Mouse (Mus musculus) hindbrain, embryonic 14.5 days (tissue): ENCODE measurements around the gene Pola2. TPM values are rescaled to one million over a fixed set of nuclear protein-coding genes. Genes with fewer than 3 reads are reported as not detected.
A peak's percentile ranks its signal among the peaks of the same experiment; 100 is the strongest.

Experiments
- ATAC-seq: fragments of 200-750 bp; cut with Nextera tagmentation; 2 replicates; pipeline ENCODE4 v1.8.0; 2017; ENCODE audit warnings: moderate number of reproducible peaks, mild to moderate bottlenecking, moderate TSS enrichment, moderate library complexity; ENCODE audit not compliant: low FRiP score
- DNase-seq: peaks from one replicate; pipeline ENCODE4 v3.0.0-alpha.2; 2015; ENCODE audit warnings: low spot score
- H3K27ac ChIP-seq: fragments of 300-500 bp; sonication (generic); 2 replicates; pipeline ENCODE4 v1.5.1; 2014; ENCODE audit warnings: mild to moderate bottlenecking, moderate library complexity
- H3K27me3 ChIP-seq: fragments of 300-500 bp; sonication (generic); 2 replicates; pipeline ENCODE4 v1.6.1; 2014; ENCODE audit warnings: mild to moderate bottlenecking, low read length, mixed read lengths; ENCODE audit not compliant: control insufficient read depth, insufficient read depth
- H3K36me3 ChIP-seq: fragments of 300-500 bp; sonication (generic); replicated peaks from 2 replicates; pipeline ENCODE4 v1.6.1; 2014; ENCODE audit not compliant: control insufficient read depth, insufficient read depth
- H3K4me1 ChIP-seq: fragments of 300-500 bp; sonication (generic); replicated peaks from 2 replicates; pipeline ENCODE4 v1.6.1; 2014; ENCODE audit warnings: antibody characterized with exemption, low read length, mixed read lengths; ENCODE audit not compliant: control insufficient read depth, insufficient read depth
- H3K4me2 ChIP-seq: fragments of 300-500 bp; sonication (generic); replicated peaks from 2 replicates; pipeline ENCODE4 v1.6.1; 2014; ENCODE audit warnings: mild to moderate bottlenecking, moderate library complexity
- H3K4me3 ChIP-seq: fragments of 300-500 bp; sonication (generic); replicated peaks from 2 replicates; pipeline ENCODE4 v1.5.1; 2014; ENCODE audit warnings: mild to moderate bottlenecking, low read length
- H3K9ac ChIP-seq: fragments of 300-500 bp; sonication (generic); 2 replicates; pipeline ENCODE4 v1.6.1; 2014
- H3K9me3 ChIP-seq: fragments of 300-500 bp; sonication (generic); 2 replicates; pipeline ENCODE4 v1.6.1; 2016; ENCODE audit warnings: low read length; ENCODE audit not compliant: control insufficient read depth
- WGBS: fragments of 180-500 bp; shearing (Covaris S2); extraction: QIAGEN DNeasy Blood & Tissue Kit; methylation state at CpG from one replicate; pipeline ENCODE4 v1.1.7; 2014; 5-methylcytosine and 5-hydroxymethylcytosine counted together
- polyA plus RNA-seq: library from polyadenylated mRNA; unstranded; fragments of >200 nt; fragmentation: Nextera tagmentation; extraction: Ambion mirVana; gene quantifications from 2 replicates; pipeline ENCODE4 v1.2.1, GENCODE M21; 2014

Gene Pola2
- polyA plus RNA-seq, 1 experiment from 2014 or later: 22.2 TPM

GRCm38 (mm10) chr19:5975676-5976075, 11.7 kb upstream of the Pola2 start:
- WGBS: 71% methylated on average over 4 of the region's 4 CpGs
- no peak overlapping the region for H3K27ac ChIP-seq
- H3K4me3 ChIP-seq: no peak overlapping the region
- ATAC-seq (peak; percentile 57; the same call in 1 of the 2 replicates), DNase-seq (peak; percentile 65)
- no peaks in the 10 kb centered on the region for H3K36me3 ChIP-seq
- no peak overlapping the region for H3K4me2 ChIP-seq
- no peaks in the 10 kb centered on the region for H3K4me1 ChIP-seq
- no peaks in the 10 kb centered on the region for H3K27me3 ChIP-seq
- H3K9ac ChIP-seq: no peak overlapping the region
- H3K9me3 ChIP-seq: no peaks in the 10 kb centered on the region

- H3K4me1 ChIP-seq: no peaks in the 10 kb centered on the region
- H3K36me3 ChIP-seq: no peaks in the 10 kb centered on the region
- 72% methylated on average over 4 of the region's 4 CpGs for whole genome bisulfite sequencing
- H3K27ac ChIP-seq: no peak overlapping the region
- no peak overlapping the region for H3K4me2 ChIP-seq
- H3K9ac ChIP-seq: no peak overlapping the region
- H3K9me3 ChIP-seq: no peaks in the 10 kb centered on the region
- H3K27me3 ChIP-seq: no peaks in the 10 kb centered on the region
- no peak overlapping the region for H3K4me3 ChIP-seq
- DNase-seq: no peak
- no peak for ATAC-seq
These were observed 11.1 kb upstream of the Pola2 start for GRCm38 (mm10) chr19:5975112-5975511.

DNA sequence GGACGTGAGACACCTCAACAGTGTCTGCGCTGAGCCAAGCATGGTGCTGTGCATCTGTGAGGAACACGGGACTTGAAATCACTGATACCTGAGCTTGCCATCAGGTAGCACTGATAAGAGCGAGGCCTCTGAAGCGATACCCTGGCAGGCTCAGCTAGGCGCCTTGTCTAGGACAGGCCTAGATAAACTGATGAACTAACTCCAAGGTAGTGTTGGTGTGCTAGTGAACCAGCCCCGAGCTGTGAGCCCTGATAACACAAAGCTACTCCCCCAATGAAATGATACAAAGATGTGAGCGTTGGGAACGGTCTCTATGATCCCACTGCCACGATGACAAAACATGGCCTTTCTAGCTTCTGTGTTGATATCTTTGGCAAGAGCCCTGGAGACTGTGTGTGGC, 3.7 kb upstream of the Pola2 start:
- H3K9me3 ChIP-seq: no peaks in the 10 kb centered on the region
- no peaks in the 10 kb centered on the region for H3K27me3 ChIP-seq
- H3K4me3 ChIP-seq: no peak overlapping the region
- ATAC-seq: no peak
- no peak overlapping the region for H3K27ac ChIP-seq
- no peaks in the 10 kb centered on the region for H3K36me3 ChIP-seq
- H3K4me2 ChIP-seq: no peak overlapping the region
- H3K9ac ChIP-seq: no peak overlapping the region
- peaks cover 12% of the 10 kb centered on the region; the same call in 1 of the 2 replicates for H3K4me1 ChIP-seq
- DNase-seq: no peak
- WGBS: 90% methylated on average over 10 of the region's 10 CpGs

DNA sequence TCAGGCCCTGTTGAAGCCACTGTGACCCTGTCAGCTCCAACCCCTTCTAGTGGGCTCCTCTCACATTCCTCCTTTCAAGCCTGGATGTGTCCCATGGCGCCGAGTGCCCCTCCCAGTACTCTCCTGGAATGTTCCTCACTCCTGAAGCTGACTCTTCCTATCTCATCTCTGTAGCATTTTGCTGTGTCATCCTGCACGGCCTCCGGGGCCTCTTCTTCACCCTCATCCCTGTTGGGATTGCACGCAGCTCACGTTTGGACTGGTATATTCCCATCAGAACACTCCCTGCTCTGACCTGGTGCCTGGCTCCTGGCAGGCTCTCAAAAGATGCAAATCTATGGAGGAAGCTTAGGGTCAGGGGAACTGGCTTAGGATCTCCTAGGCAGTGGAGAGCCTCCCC, 2.8 kb upstream of the Pola2 start:
- Histone ChIP-seq H3K4me1 (peaks cover 12% of the 10 kb centered on the region; the same call in 1 of the 2 replicates), H3K27ac (no peak overlapping the region), H3K4me3 (no peak overlapping the region), H3K36me3 (no peaks in the 10 kb centered on the region), H3K9ac (no peak overlapping the region), H3K27me3 (no peaks in the 10 kb centered on the region), H3K9me3 (no peaks in the 10 kb centered on the region), H3K4me2 (no peak overlapping the region)
- 75% methylated on average over 6 of the region's 6 CpGs for WGBS
- no peak for DNase-seq
- ATAC-seq: no peak

DNA sequence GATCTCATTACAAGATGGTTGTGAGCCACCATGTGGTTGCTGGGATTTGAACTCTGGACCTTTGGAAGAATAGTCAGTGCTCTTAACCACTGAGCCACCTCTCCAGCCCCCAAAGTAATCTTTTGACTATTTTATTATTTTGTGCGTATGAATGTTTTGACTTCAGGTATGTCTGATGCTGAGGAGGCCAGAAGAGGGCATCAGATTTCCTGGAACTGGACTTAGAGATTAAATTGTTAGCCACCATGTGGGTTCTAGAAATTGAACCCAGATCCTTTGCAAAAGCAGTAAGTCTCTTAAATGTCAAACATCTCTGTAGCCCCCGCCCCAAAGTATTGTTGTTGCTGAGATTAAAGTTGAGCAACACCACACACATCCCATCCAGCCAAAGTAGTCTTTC, 1.9 kb upstream of the Pola2 start:
- no peak for DNase-seq
- H3K4me2 ChIP-seq: no peak overlapping the region
- H3K9ac ChIP-seq: no peak overlapping the region
- H3K4me1 ChIP-seq: peaks cover 12% of the 10 kb centered on the region; the same call in 1 of the 2 replicates
- WGBS: 93% methylated on average over 2 of the region's 2 CpGs
- no peak overlapping the region for H3K27ac ChIP-seq
- H3K4me3 ChIP-seq: no peak overlapping the region
- ATAC-seq: no peak
- no peaks in the 10 kb centered on the region for H3K9me3 ChIP-seq
- H3K27me3 ChIP-seq: no peaks in the 10 kb centered on the region
- H3K36me3 ChIP-seq: no peaks in the 10 kb centered on the region

GRCm38 (mm10) chr19:5965280-5965679, 1.3 kb upstream of the Pola2 start:
- no peak overlapping the region for H3K4me2 ChIP-seq
- ATAC-seq (no peak), DNase-seq (peak; percentile 89)
- whole genome bisulfite sequencing: 10% methylated on average over 4 of the region's 4 CpGs
- no peaks in the 10 kb centered on the region for H3K9me3 ChIP-seq
- no peak overlapping the region for H3K9ac ChIP-seq
- H3K4me3 ChIP-seq: no peak overlapping the region
- H3K27ac ChIP-seq: no peak overlapping the region
- H3K4me1 ChIP-seq: peaks cover 12% of the 10 kb centered on the region; the same call in 1 of the 2 replicates
- H3K36me3 ChIP-seq: no peaks in the 10 kb centered on the region
- H3K27me3 ChIP-seq: no peaks in the 10 kb centered on the region

GRCm38 (mm10) chr19:5964804-5965203, 802 bp upstream of the Pola2 start:
- Histone ChIP-seq H3K4me2 (peak overlapping the region; percentile 99), H3K4me3 (peak overlapping the region; percentile 66), H3K36me3 (no peaks in the 10 kb centered on the region), H3K4me1 (peaks cover 12% of the 10 kb centered on the region; the same call in 1 of the 2 replicates), H3K9ac (peak overlapping the region; percentile 79; the same call in 1 of the 2 replicates), H3K27me3 (no peaks in the 10 kb centered on the region), H3K9me3 (no peaks in the 10 kb centered on the region), H3K27ac (no peak overlapping the region)
- 86% methylated on average over 2 of the region's 2 CpGs for WGBS
- ATAC-seq (no peak), DNase-seq (no peak)

DNA sequence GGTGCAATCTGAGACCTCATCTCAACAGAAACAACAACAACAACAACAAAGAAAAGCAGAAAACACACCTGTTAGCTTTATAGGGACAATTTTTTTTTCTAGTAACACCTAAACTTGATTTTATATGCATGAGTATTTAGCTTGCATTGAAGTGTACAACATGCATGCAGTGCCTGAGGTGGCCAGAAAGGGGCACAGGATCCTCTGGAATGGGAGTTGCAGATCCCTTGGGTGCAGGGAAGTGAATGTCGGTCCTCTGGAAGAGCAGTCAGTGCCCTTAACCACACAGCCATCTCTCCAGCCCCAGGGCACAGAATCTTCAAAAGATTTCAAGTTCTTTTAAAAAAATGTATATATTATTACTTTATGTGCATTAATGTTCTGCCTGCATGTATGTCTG, 1.4 kb downstream of the Pola2 start:
- peak overlapping the region; percentile 66; the same call in 1 of the 2 replicates for H3K4me3 ChIP-seq

DNA sequence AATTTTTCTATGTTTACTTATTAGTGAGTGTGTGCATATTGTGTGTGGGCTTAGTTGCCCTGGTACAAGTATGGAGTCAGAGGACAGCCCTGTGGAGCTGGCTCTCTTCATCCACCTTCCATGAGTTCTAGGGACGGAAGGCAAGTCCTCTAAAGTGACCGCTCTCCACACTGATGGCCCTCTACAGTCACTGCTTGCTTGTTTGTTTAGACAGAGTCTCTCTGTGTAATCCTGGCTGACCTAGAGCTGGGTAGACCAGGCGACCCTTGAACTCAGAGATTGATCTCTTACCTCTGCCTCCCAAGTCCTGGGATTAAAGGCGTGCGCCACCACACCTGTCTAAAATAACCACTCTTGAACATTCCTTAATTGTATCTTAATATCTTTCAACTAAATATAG, 6.6 kb downstream of the Pola2 start:
- Histone ChIP-seq H3K9me3 (no peaks in the 10 kb centered on the region), H3K9ac (no peak overlapping the region), H3K27ac (no peak overlapping the region), H3K27me3 (no peaks in the 10 kb centered on the region), H3K4me1 (no peaks in the 10 kb centered on the region), H3K4me2 (no peak overlapping the region), H3K36me3 (peaks cover 13% of the 10 kb centered on the region), H3K4me3 (no peak overlapping the region)
- 94% methylated on average over 5 of the region's 5 CpGs for WGBS
- DNase-seq (no peak), ATAC-seq (no peak)

More for the DNA sequence above, 1.4 kb downstream of the Pola2 start:
- Histone ChIP-seq H3K27me3 (no peaks in the 10 kb centered on the region), H3K4me1 (peaks cover 12% of the 10 kb centered on the region; the same call in 1 of the 2 replicates), H3K9me3 (no peaks in the 10 kb centered on the region), H3K27ac (no peak overlapping the region), H3K9ac (no peak overlapping the region), H3K36me3 (peaks cover 8% of the 10 kb centered on the region; the same call in 1 of the 2 replicates), H3K4me2 (peak overlapping the region; percentile 99)
- no peak for ATAC-seq
- DNase-seq: no peak
- 36% methylated on average over 1 of the region's 1 CpGs for WGBS

GRCm38 (mm10) chr19:5956685-5957084, 7.3 kb downstream of the Pola2 start:
- 36% methylated on average over 3 of the region's 3 CpGs for WGBS
- Histone ChIP-seq H3K9ac (no peak overlapping the region), H3K27me3 (no peaks in the 10 kb centered on the region), H3K9me3 (no peaks in the 10 kb centered on the region), H3K4me3 (no peak overlapping the region), H3K4me2 (no peak overlapping the region), H3K27ac (no peak overlapping the region), H3K36me3 (peaks cover 18% of the 10 kb centered on the region), H3K4me1 (no peaks in the 10 kb centered on the region)
- ATAC-seq (no peak; the same call in 1 of the 2 replicates), DNase-seq (peak; percentile 78)
